Mouse (Mus musculus) heart, adult 8-10 months (tissue): ENCODE results near the gene Rnf114. TPM values are rescaled to one million over a fixed set of nuclear protein-coding genes. Genes with fewer than 3 reads are reported as not detected.

Experiments
- DNase-seq: peaks from one replicate; pipeline ENCODE4 v3.0.0; 2022; ENCODE audit warnings: low spot score
- total RNA-seq, 4 experiments: library from RNA; stranded (reverse); gene quantifications; 2 replicates each; pipeline ENCODE4 v1.2.4; 2022

Rnf114 gene
- total RNA-seq, 4 experiments from 2014 or later, result 66.2 to 82.2 (median 75.4) TPM

DNA sequence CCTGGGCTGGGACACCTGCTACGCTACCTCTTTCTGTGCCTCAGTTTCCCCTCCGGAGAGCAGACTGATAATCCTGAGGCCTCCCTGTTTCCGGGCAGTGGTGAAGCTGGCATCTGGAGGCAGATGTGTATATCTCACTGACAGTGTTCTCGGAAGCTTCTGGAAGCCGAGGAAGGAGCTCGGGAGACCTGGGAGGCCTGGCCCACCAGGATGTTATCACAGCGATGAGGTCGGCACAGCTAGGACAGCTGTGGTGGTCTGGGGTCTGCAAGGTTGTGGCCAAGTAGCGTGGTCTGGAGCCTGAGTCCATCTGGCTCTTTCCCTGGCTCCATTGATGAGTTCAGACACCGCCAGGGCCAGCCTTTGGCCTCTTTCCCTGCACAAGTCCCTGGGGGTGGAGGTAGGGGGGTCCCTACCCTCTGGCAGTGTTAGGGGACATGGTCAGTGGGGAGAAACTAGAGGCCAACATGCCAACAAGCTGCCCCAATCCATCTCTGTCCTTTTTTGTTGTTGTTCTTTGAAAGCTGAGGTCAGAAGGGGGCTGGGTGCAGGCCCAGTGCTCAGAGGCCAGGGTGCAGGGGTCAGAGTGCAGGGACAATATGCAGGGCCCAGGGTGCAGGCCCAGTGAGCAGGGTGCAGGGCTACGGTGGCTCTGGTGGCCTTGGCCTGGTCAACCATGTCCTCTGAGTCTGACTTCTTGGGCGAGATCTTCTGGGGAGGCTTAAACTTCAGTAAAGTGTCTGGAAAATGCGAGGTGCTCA, 72.3 kb downstream of the Rnf114 start:
- DNase-seq, result no peak

GRCm38 (mm10) chr2:167565312-167565656, 72.8 kb downstream of the Rnf114 start:
- no peak for DNase-seq

DNA sequence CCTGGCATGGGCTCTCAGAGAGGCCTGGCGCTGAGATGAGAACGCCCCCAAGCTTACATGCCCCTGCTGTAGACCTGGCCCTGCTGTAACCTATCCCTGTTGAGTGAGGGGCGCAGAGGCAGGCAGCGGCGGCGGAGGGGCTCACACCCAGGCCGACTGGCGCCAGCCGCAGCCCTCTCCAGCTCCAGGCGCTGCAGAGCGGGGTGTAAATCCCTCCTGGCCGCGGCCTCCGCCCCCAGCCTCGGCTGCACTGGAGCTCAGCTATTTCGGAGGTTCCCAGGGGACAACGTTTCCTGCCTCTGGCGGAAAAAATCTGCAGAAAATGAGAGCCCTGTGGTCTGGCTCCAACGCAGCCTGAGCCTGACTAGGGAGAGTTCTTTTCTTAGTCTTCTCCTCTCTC, 73.2 kb downstream of the Rnf114 start:
- DNase-seq, result peak; percentile 89

Other genes starting within 250 kb of the Rnf114 start
- 10 to 100 TPM in 3 of 4 experiments, 1 to 10 TPM in 1; 8.9 to 12.8 (median 11.6) TPM for gene B4galt5, start 143.5 kb upstream of the Rnf114 start, total RNA-seq
- 10 to 100 TPM; 24.6 to 30.5 (median 25.6) TPM for gene Slc9a8, start 70.9 kb upstream of the Rnf114 start, total RNA-seq
- 10 to 100 TPM; 10.3 to 17.0 (median 15.9) TPM for gene Spata2, start 242 bp downstream of the Rnf114 start, total RNA-seq
- gene Snai1, start 45.5 kb downstream of the Rnf114 start, total RNA-seq, result 1 to 10 TPM; 1.2 to 2.2 (median 1.4) TPM
- 100 to 1,000 TPM; 120 to 152 (median 139) TPM for gene Ube2v1, start 139.4 kb downstream of the Rnf114 start, total RNA-seq
- gene Gm20431, start 168.9 kb downstream of the Rnf114 start, total RNA-seq, result 10 to 100 TPM; 15.3 to 19.4 (median 18.2) TPM
- gene Cebpb, start 196.3 kb downstream of the Rnf114 start, total RNA-seq, result 100 to 1,000 TPM in 1 of 4 experiments, 10 to 100 TPM in 3; 55.1 to 104 (median 84.0) TPM
- gene Tmem189, start 197.2 kb downstream of the Rnf114 start, total RNA-seq, result 10 to 100 TPM; 22.6 to 26.6 (median 23.4) TPM